Mouse (Mus musculus) neural tube, embryonic 11.5 days (tissue): ENCODE data around the gene Il1rap. TPM values are rescaled to one million over a fixed set of nuclear protein-coding genes. Genes with fewer than 3 reads are reported as not detected.

ENCODE experiments used
- ATAC-seq: fragments of 200-750 bp; cut with Nextera tagmentation; 2 replicates; pipeline ENCODE4 v1.8.0; 2017; ENCODE audit warnings: moderate number of reproducible peaks, mild to moderate bottlenecking, moderate TSS enrichment, moderate library complexity; ENCODE audit not compliant: insufficient read depth, low FRiP score, low TSS enrichment
- DNase-seq: peaks from one replicate; pipeline ENCODE4 v3.0.0-alpha.2; 2015; ENCODE audit warnings: low spot score
- H3K27ac ChIP-seq: fragments of 300-500 bp; sonication (generic); 2 replicates; pipeline ENCODE4 v1.5.1; 2014; ENCODE audit warnings: low read depth, mild to moderate bottlenecking, low read length
- H3K27me3 ChIP-seq: fragments of 300-500 bp; sonication (generic); 2 replicates; pipeline ENCODE4 v1.6.1; 2014; ENCODE audit warnings: mild to moderate bottlenecking, low read length, mixed read lengths; ENCODE audit not compliant: control insufficient read depth, insufficient read depth
- H3K36me3 ChIP-seq: fragments of 300-500 bp; sonication (generic); 2 replicates; pipeline ENCODE4 v1.6.1; 2014; ENCODE audit warnings: mild to moderate bottlenecking, low read length, moderate library complexity, mixed read lengths; ENCODE audit not compliant: control insufficient read depth, insufficient read depth
- H3K4me1 ChIP-seq: fragments of 300-500 bp; sonication (generic); 2 replicates; pipeline ENCODE4 v1.6.1; 2014; ENCODE audit warnings: low read length, mixed read lengths; ENCODE audit not compliant: control insufficient read depth, insufficient read depth
- H3K4me2 ChIP-seq: fragments of 300-500 bp; sonication (generic); 2 replicates; pipeline ENCODE4 v1.6.1; 2014; ENCODE audit warnings: low read depth, mild to moderate bottlenecking, moderate library complexity
- H3K4me3 ChIP-seq: fragments of 300-500 bp; sonication (generic); 2 replicates; pipeline ENCODE4 v1.5.1; 2014; ENCODE audit warnings: low read depth, low read length
- H3K9ac ChIP-seq: fragments of 300-500 bp; sonication (generic); 2 replicates; pipeline ENCODE4 v1.6.1; 2014; ENCODE audit warnings: mild to moderate bottlenecking, low read length
- H3K9me3 ChIP-seq: fragments of 300-500 bp; sonication (generic); 2 replicates; pipeline ENCODE4 v1.6.1; 2016; ENCODE audit warnings: low read length; ENCODE audit not compliant: control insufficient read depth
- WGBS: fragments of 180-500 bp; shearing (Covaris S2); extraction: QIAGEN DNeasy Blood & Tissue Kit; methylation state at CpG from one replicate; pipeline ENCODE4 v1.1.7; 2014; 5-methylcytosine and 5-hydroxymethylcytosine counted together
- polyA plus RNA-seq: library from polyadenylated mRNA; unstranded; fragments of >200 nt; fragmentation: Nextera tagmentation; extraction: Ambion mirVana; gene quantifications from 2 replicates; pipeline ENCODE4 v1.2.1, GENCODE M21; 2014

Gene Il1rap
- 8.6 and 8.9 TPM in 2 replicates for polyA plus RNA-seq

DNA sequence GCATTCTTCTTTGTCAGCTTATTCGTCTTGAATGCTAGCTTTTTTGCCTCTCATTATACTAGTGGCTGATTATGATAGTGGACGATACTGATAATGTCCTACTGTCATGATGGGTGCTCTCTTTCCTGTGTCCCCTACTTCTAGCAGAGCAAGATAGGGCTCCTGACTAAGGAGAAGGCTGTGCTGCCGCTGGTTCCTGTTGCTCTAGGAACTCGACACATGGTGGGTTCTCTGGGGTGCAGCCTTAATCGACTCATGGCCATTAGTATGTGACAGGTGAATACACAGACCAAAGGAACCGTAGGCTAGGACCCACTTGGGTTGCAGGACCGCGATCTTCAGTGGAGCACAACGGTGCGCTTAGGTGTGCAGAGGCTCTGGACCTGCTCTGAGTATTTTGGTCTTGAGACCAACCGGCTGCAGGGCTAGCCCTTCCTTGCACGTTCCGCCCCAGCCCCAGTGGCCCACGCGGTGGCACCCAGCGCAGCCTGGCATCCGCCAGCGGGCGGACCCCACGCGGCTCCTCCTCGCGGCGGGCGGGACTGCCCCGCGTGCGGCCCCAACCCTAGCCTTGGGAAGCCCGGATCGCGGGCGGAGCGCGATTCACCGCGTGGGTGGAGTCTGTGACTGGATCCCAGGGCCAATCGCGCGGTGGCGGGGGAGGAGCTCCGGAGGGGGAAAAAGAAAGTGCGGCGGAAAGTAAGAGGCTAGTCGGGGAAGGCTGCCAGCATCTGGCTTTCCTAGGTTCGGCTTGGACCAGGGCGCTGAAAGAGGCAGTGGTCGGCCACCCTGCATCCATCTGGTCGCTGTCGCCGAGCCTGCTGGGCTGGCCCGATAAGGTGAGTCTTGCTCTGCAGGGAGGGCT, at the start of gene Il1rap:
TSS of gene Il1rap (plus strand) at position 657 of the 865 bp plus-strand sequence.
- Histone ChIP-seq H3K9ac (peak within 1 kb of the TSS; percentile 67), H3K36me3 (no peaks in the 10 kb centered on the region), H3K27me3 (no peaks in the 10 kb centered on the region), H3K4me1 (no peaks in the 10 kb centered on the region; the same call in 1 of the 2 replicates), H3K4me2 (peak within 1 kb of the TSS; percentile 78), H3K4me3 (peak within 1 kb of the TSS; percentile 65), H3K9me3 (no peaks in the 10 kb centered on the region), H3K27ac (0 out of 2 replicates have a peak within 1 kb of the TSS, but pooled peaks have one; percentile 4)
- 3% methylated on average over 51 of the region's 51 CpGs for WGBS
- DNase-seq: peak; percentile 91
- ATAC-seq: peak; percentile 98

DNA sequence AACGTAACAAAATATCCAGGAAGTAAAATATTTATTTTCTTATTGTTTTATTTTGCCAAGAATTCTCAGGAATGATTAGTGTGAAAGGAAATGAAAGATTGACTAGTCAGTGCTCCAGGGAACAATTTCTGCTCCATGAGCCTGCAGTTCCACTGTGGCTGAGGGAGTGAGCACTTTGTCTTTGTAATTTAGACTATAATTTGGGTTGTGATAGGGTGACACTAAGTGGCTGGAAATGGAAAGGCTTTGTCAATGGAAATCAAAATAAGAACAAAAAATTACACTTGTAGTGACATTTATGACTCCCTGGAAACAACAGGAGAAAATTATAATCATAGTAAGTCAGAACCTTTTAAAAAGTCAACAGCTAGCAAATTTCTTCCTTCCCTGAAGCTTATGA, 49.2 kb upstream of the Il1rap start:
- Histone ChIP-seq H3K27me3 (no peaks in the 10 kb centered on the region), H3K9me3 (no peaks in the 10 kb centered on the region), H3K27ac (no peak overlapping the region), H3K4me2 (no peak overlapping the region), H3K4me1 (no peaks in the 10 kb centered on the region), H3K36me3 (no peaks in the 10 kb centered on the region), H3K9ac (no peak overlapping the region), H3K4me3 (no peak overlapping the region)
- ATAC-seq (no peak), DNase-seq (no peak)
- 85% methylated on average over 1 of the region's 1 CpGs for WGBS

GRCm38 (mm10) chr16:26546170-26546878, 35.2 kb upstream of the Il1rap start:
- Histone ChIP-seq H3K4me2 (peak overlapping the region; percentile 12; the same call in 1 of the 2 replicates), H3K4me3 (no peak overlapping the region), H3K9ac (no peak overlapping the region), H3K27me3 (no peaks in the 10 kb centered on the region), H3K36me3 (no peaks in the 10 kb centered on the region), H3K9me3 (no peaks in the 10 kb centered on the region), H3K4me1 (peaks cover 10% of the 10 kb centered on the region), H3K27ac (no peak overlapping the region)
- DNase-seq (peak; percentile 13), ATAC-seq (peak; percentile 68)
- WGBS: 23% methylated on average over 7 of the region's 7 CpGs

GRCm38 (mm10) chr16:26546879-26547206, 34.7 kb upstream of the Il1rap start:
- Histone ChIP-seq H3K4me1 (peaks cover 10% of the 10 kb centered on the region), H3K9me3 (no peaks in the 10 kb centered on the region), H3K4me3 (no peak overlapping the region), H3K27ac (no peak overlapping the region), H3K36me3 (no peaks in the 10 kb centered on the region), H3K9ac (no peak overlapping the region), H3K4me2 (peak overlapping the region; percentile 12; the same call in 1 of the 2 replicates), H3K27me3 (no peaks in the 10 kb centered on the region)
- ATAC-seq (peak; percentile 48; the same call in 1 of the 2 replicates), DNase-seq (no peak)
- 52% methylated on average over 1 of the region's 1 CpGs for WGBS

GRCm38 (mm10) chr16:26549221-26549620, 32.3 kb upstream of the Il1rap start:
- Histone ChIP-seq H3K4me1 (peaks cover 10% of the 10 kb centered on the region), H3K9ac (no peak overlapping the region), H3K36me3 (no peaks in the 10 kb centered on the region), H3K4me3 (no peak overlapping the region), H3K27me3 (no peaks in the 10 kb centered on the region), H3K4me2 (no peak overlapping the region), H3K9me3 (no peaks in the 10 kb centered on the region), H3K27ac (no peak overlapping the region)
- ATAC-seq: no peak
- 94% methylated on average over 2 of the region's 2 CpGs for WGBS
- DNase-seq: no peak

- Histone ChIP-seq H3K36me3 (no peaks in the 10 kb centered on the region), H3K27ac (no peak overlapping the region), H3K27me3 (no peaks in the 10 kb centered on the region), H3K4me3 (no peak overlapping the region), H3K4me1 (no peaks in the 10 kb centered on the region), H3K9ac (no peak overlapping the region), H3K4me2 (no peak overlapping the region), H3K9me3 (no peaks in the 10 kb centered on the region)
- DNase-seq (no peak), ATAC-seq (no peak)
- WGBS: 79% methylated on average over 3 of the region's 3 CpGs
Observed at GRCm38 (mm10) chr16:26552234-26552633, 29.3 kb upstream of the Il1rap start.

- 100% methylated on average over 1 of the region's 1 CpGs for WGBS
Observed at GRCm38 (mm10) chr16:26558797-26559196, 22.7 kb upstream of the Il1rap start.

DNA sequence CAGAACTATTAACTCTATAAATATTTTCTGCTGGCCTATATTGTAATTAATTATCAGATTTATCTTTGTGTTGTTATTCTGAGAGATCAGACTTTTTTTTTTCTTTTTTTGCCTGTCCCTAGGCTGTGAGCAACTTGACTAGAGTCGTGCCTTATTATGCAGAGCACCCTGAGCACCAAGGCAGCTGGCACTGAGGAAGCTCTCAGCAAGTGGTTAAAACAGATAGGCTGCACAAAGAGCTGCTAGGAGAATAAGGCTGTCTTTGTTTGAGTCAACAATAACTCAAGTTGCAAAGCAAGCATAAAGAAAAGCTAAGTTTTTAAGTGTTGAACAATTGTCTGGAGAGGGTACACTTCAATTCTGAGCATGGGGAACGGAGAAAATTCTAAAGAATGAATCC, 19.8 kb upstream of the Il1rap start:
- H3K4me1 ChIP-seq: no peaks in the 10 kb centered on the region
- WGBS: 23% methylated on average over 2 of the region's 2 CpGs
- no peak overlapping the region for H3K9ac ChIP-seq
- no peak overlapping the region for H3K4me2 ChIP-seq
- H3K27me3 ChIP-seq: no peaks in the 10 kb centered on the region
- H3K9me3 ChIP-seq: no peaks in the 10 kb centered on the region
- DNase-seq (no peak), ATAC-seq (no peak)
- H3K36me3 ChIP-seq: no peaks in the 10 kb centered on the region
- H3K4me3 ChIP-seq: no peak overlapping the region
- H3K27ac ChIP-seq: no peak overlapping the region

More at GRCm38 (mm10) chr16:26558797-26559196, 22.7 kb upstream of the Il1rap start:
- DNase-seq (no peak), ATAC-seq (no peak)
- Histone ChIP-seq H3K4me3 (no peak overlapping the region), H3K27me3 (no peaks in the 10 kb centered on the region), H3K9ac (no peak overlapping the region), H3K36me3 (no peaks in the 10 kb centered on the region), H3K4me1 (no peaks in the 10 kb centered on the region), H3K27ac (no peak overlapping the region), H3K9me3 (no peaks in the 10 kb centered on the region), H3K4me2 (no peak overlapping the region)
